Mouse (Mus musculus) cerebellum, adult 2 months (tissue): ENCODE results near the gene D17Wsu92e. TPM values are rescaled to one million over a fixed set of nuclear protein-coding genes. Genes with fewer than 3 reads are reported as not detected.

ENCODE experiments used
- DNase-seq, 2 experiments: peaks; one replicate each; pipeline ENCODE4 v3.0.0; 2021
- H3K27ac ChIP-seq: fragments of 200-500 bp; 2 replicates; pipeline ENCODE4 v1.5.1; 2012; ENCODE audit warnings: low read length, control low read depth, inconsistent platforms; ENCODE audit not compliant: insufficient read depth
- H3K27me3 ChIP-seq: fragments of 200-500 bp; 2 replicates; pipeline ENCODE4 v1.6.1; 2012; ENCODE audit warnings: inconsistent platforms, mild to moderate bottlenecking, low read length, moderate library complexity; ENCODE audit not compliant: control insufficient read depth, insufficient read depth
- H3K4me1 ChIP-seq: fragments of 200-500 bp; 2 replicates; pipeline ENCODE4 v1.6.1; 2011; ENCODE audit warnings: low read length; ENCODE audit not compliant: control insufficient read depth, insufficient read depth
- H3K4me3 ChIP-seq: fragments of 200-500 bp; replicated peaks from 2 replicates; pipeline ENCODE3; 2011; ENCODE audit warnings: mild to moderate bottlenecking, low read depth, low read length, control low read depth; ENCODE audit not compliant: insufficient read depth
- CTCF ChIP-seq: fragments of 200-500 bp; IDR thresholded peaks from 2 replicates; pipeline ENCODE4 v1.5.1; 2011; ENCODE audit warnings: low read depth, mild to moderate bottlenecking, control low read depth, low read length, moderate library complexity, borderline replicate concordance; ENCODE audit not compliant: insufficient read depth
- POLR2A ChIP-seq: fragments of 200-500 bp; IDR thresholded peaks from 2 replicates; pipeline ENCODE4 v1.6.1; 2011; ENCODE audit warnings: low read length, control low read depth, borderline replicate concordance; ENCODE audit not compliant: insufficient read depth
- WGBS: fragments of 180-500 bp; shearing (Covaris S2); methylation state at CpG from one replicate; pipeline ENCODE4 v1.1.7; 2018; 5-methylcytosine and 5-hydroxymethylcytosine counted together
- polyA plus RNA-seq: library from polyadenylated mRNA; depleted of rRNA; stranded (reverse); fragments of >200 nt; gene quantifications from 2 replicates; pipeline ENCODE4 v1.2.3, GENCODE M21; 2012

Gene D17Wsu92e
- polyA plus RNA-seq, 1 experiment, result 156 TPM

DNA sequence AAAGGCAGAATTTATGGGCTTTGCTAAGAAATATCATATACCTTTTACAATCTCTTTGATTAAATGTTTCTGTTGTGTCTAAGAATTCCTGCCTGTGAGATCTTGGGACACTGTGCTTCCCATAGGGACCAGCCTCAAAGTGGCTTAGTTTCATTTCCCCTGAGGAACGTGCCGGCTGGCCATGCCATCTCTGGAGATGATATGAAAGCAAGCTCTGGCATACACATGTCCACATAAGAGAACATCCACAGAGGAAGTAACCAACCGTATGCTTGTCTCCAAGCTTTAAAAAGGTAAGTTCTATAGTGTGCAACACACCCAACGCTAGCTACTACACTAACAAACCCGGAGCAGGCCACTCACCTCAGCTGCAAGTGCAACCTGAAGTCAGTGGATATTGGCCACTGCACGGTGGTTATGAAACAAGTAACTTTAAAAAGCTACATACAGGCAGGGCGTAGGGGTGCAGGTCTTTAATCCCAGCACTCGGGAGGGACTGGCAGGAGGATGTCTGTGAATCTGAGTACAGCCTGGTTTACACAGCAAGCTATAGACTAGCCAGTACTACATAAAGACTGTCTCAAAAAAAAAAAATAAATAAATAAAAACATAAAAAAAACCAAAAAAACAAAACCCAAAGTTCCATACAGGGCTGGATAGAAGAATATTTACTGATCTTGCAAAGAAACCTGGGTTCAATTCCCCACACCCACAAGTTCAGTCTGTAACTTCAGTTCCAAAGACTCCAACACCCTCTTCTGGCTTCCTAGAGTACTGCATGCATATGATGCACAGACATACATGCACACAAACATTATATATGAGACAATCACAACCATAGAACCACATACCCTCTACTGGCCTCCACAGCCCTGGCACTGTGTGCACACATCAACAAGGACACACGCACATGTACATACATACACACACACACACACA lies 19.5 kb downstream of the D17Wsu92e start:
- TF ChIP-seq CTCF (no peak), POLR2A (no peak)
- H3K4me1 ChIP-seq, result peaks cover 33% of the 10 kb centered on the region
- H3K4me3 ChIP-seq, result no peak overlapping the region
- no peaks in the 10 kb centered on the region for H3K27me3 ChIP-seq
- DNase-seq, result no peak
- WGBS, result 80% methylated on average over 9 of the region's 9 CpGs
- H3K27ac ChIP-seq, result no peak overlapping the region

DNA sequence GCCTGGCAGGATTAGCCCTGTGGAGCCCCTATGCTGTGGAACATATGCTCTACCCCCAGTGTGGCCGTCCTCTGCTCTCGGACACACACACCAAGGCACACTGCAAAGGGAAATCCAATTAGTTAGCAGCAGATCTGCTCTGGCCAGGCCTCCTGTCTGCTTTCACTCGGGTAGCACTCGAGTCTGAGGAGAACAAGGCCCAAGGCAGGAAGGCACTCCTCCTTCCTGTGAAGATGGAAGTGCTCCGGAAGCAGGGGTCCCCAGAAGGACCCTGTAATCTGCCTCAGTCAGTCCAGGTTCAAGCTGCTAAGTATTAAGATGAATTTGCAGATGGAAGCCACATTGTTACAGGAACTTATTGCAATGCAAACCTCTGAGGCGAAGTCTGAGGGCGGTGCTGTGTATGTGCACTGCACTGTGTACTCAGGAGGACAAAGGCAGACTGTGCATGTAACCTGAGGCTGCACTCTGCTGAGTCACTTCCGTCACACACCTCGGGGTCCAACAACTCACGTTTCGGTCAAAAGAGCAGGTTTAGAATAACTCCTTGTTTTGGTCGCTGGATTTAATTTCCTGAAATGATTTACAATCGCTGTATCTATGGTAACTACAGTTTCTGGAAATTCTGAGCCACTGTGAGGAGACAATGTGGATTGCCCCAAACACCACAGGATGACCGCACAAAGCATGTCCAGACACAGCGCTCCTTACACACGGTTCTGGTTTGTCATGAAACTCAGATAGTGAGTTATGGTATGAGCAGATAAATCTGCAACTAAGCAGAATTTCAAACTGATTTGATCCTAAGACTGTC lies 20.5 kb downstream of the D17Wsu92e start:
- H3K27me3 ChIP-seq, result no peaks in the 10 kb centered on the region
- WGBS, result 51% methylated on average over 16 of the region's 16 CpGs

DNA sequence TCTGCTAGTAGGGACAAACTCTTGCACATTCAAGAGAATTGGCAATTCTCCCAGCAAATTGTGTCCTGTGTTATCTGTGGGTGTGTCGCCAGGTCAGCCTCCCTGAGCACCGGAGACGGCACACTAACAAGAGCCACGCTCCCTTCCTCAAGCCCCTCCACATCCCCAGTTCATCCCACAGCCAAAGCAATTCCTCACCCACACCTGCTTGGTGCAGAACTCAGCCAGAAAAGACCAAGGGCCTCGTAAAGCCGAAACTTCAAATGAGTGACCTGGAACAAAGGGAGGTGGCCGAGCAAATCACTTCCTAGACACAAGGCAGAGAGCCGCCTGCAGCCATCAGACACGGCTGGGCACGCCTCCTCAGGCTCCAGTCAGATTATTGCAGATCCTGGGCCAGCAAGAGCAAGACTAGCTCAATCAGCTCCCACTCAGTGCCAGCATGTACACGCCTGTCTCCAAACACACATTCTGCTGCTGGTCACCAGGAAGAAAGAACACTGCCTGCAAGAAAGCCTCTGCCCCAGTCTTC lies 23.0 kb downstream of the D17Wsu92e start:
- 10% methylated on average over 11 of the region's 11 CpGs for WGBS
- DNase-seq, result peak; percentile 39 to 42
- Histone ChIP-seq H3K27ac (no peak overlapping the region), H3K27me3 (no peaks in the 10 kb centered on the region), H3K4me3 (no peak overlapping the region), H3K4me1 (peaks cover 20% of the 10 kb centered on the region)
- TF ChIP-seq CTCF (no peak), POLR2A (no peak)

More for the DNA sequence above, 20.5 kb downstream of the D17Wsu92e start:
- Histone ChIP-seq H3K4me3 (no peak overlapping the region), H3K4me1 (peaks cover 29% of the 10 kb centered on the region), H3K27ac (no peak overlapping the region)
- TF ChIP-seq POLR2A, result no peak
- no peak for TF ChIP-seq CTCF
- no peak for DNase-seq

DNA sequence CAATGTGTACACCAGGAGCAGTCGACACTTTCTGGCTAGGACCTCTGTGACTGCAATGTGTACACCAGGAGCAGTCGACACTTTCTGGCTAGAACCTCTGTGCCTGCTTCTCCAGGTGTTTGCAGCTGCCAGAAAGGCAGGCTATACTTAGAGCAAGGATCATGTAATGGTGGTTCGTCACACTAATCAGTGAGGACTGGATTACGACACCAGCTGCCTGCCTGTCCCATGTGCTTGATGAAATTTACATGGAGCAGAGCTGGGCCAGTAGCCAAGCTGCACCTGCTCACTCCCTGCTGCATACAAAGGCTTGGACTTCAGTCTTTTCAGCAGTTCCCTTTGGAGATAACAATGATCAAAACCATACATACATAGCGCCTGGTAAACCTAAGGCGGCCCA lies 23.7 kb downstream of the D17Wsu92e start:
- WGBS, result 18% methylated on average over 6 of the region's 6 CpGs
- TF ChIP-seq CTCF (no peak), POLR2A (no peak)
- Histone ChIP-seq H3K4me3 (no peak overlapping the region), H3K27me3 (no peaks in the 10 kb centered on the region), H3K27ac (0 out of 2 replicates have a peak overlapping the region, but pooled peaks have one; percentile 4), H3K4me1 (peaks cover 20% of the 10 kb centered on the region)
- DNase-seq, result peak; percentile 67 to 72

DNA sequence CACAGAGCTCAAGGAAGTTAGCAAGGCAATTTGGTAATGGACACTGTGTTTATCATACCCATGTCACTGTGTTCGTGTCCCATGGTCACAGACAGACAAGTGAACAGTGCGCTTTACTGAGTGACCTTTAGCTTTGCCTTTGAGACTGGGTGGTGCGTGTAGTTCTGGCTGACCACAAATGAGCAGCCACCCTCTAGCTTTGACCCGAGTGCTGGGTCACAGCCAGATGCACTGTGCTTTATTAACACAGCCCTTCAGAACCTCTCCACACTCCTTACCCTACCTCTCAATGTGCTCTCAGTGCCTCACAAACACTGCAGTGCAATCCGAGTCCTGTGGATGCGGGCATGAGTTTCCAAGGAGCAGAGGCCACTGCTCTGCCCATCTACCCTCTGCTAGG lies 27.3 kb downstream of the D17Wsu92e start:
- H3K4me1 ChIP-seq, result peaks cover 17% of the 10 kb centered on the region
- TF ChIP-seq CTCF (no peak), POLR2A (no peak)
- H3K27ac ChIP-seq, result no peak overlapping the region
- 86% methylated on average over 6 of the region's 6 CpGs for WGBS
- DNase-seq, result no peak
- H3K4me3 ChIP-seq, result no peak overlapping the region
- no peaks in the 10 kb centered on the region for H3K27me3 ChIP-seq

DNA sequence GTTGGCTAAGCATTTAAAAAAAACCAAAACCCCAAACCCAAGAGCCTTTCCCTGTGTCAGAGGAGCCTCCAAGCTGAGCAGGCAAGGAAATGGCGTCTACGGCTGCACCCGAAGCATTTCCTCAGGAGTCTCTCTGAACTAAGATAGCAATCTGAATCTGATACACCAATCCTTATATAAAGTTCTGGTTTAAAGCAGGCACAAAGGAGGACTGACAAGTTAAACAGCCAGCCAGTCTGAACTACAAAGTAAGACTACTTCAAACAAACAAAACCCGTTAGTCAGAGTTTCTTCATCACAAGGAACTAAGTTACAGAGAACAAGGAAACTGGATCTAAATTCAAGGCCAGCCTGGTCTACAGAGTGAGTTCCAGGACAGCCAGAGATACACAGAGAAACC lies 27.9 kb downstream of the D17Wsu92e start:
- no peaks in the 10 kb centered on the region for H3K27me3 ChIP-seq
- no peak overlapping the region for H3K27ac ChIP-seq
- 94% methylated on average over 4 of the region's 4 CpGs for WGBS
- no peak overlapping the region for H3K4me3 ChIP-seq
- no peak for DNase-seq
- TF ChIP-seq CTCF, result no peak
- no peak for TF ChIP-seq POLR2A
- H3K4me1 ChIP-seq, result peaks cover 15% of the 10 kb centered on the region

DNA sequence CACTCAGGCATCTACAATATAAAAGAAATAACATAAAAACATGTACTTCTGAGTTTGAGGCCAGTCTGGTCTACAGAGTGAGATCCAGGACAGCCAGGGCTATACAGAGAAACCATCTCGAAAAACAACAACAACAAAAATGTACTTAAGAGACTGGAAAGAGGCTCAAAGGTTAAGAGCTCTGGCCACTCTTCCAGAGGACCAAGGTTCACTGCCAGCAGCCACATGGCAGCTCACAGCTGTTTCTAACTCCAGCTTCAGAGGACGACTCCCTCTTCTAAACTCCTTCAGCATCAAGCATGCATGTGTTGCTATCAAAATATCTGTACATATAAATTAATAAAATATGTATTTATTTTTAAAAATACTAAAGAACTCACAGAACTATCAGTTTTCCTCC lies 28.9 kb downstream of the D17Wsu92e start:
- TF ChIP-seq CTCF (no peak), POLR2A (no peak)
- no peaks in the 10 kb centered on the region for H3K27me3 ChIP-seq
- 81% methylated on average over 2 of the region's 2 CpGs for WGBS
- peaks cover 5% of the 10 kb centered on the region for H3K4me1 ChIP-seq
- no peak overlapping the region for H3K4me3 ChIP-seq
- no peak for DNase-seq
- H3K27ac ChIP-seq, result no peak overlapping the region
